Mouse (Mus musculus) heart, adult 18-20 months (tissue): ENCODE measurements around the gene Filip1l. TPM values are rescaled to one million over a fixed set of nuclear protein-coding genes. Genes with fewer than 3 reads are reported as not detected.
A peak's percentile ranks its signal among the peaks of the same experiment; 100 is the strongest.

Source experiments
- DNase-seq, 2 experiments: peaks; one replicate each; pipeline ENCODE4 v3.0.0; 2021 to 2022; ENCODE audit warnings: mixed read lengths in 1 of 2
- total RNA-seq, 2 experiments: library from RNA; stranded (reverse); gene quantifications; 2 replicates each; pipeline ENCODE4 v1.2.3; 2021

Gene Filip1l
- total RNA-seq, 2 experiments from 2014 or later, result 26.0 to 34.6 TPM

- no peak for DNase-seq
Observed at GRCm38 (mm10) chr16:57568648-57569404, 215.9 kb downstream of the Filip1l start.

- DNase-seq, result peak in 1 of 2 experiments; percentile 49
Observed at GRCm38 (mm10) chr16:57570789-57571311, 218.0 kb downstream of the Filip1l start.

- DNase-seq, result peak in 1 of 2 experiments; percentile 42
Observed at GRCm38 (mm10) chr16:57573831-57574230, 220.9 kb downstream of the Filip1l start.

DNA sequence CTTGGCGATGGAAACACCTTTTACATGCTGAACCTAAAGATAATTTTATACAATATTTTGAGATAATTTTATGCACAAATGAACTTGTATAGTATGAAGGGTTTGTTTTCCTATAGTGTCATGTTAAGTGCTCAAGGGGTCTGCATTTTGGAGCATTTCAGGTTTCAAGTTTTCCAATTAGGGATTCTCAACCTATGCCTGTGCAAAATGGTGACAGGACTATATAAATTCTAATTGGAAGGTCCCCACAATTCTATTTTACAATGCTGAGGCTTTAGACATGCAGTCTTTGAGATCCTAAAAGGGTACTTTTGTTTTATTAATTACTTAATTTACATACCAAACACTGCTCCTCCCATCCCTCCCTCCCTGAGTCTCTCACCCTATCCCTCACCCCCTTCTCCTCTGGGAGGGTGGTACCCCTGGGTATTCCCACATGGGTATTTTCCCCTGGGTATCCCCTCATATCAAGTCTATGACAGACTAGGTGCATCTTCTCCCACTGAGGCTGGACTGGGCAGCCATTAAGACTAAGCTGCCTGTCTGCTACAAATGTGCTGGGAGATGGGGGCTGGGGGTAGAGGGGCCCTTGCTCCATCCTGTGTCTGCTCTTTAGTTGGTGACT lies 223.0 kb downstream of the Filip1l start:
- no peak for DNase-seq

- DNase-seq, result no peak
Observed at GRCm38 (mm10) chr16:57577519-57577918, 224.6 kb downstream of the Filip1l start.

DNA sequence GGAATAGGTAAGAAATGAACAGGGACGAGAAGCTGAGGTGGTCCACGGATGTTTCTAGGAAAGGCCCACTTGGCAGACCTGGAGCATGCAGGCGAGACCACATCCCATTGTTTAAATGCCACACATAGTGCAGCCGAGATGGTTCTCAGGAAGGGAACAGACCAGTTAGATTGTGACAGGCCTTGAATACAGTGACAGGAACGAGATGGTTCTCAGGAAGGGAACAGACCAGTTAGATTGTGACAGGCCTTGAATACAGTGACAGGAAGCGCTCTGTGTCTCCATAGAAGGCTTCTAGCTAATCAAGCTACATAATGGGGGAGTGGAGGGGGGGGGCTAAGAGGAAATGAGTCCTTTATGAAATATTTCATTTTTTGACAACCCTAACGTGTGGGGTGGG lies 227.1 kb downstream of the Filip1l start:
- DNase-seq, result no peak

- peak in 1 of 2 experiments; percentile 58 for DNase-seq
Observed at GRCm38 (mm10) chr16:57582008-57582407, 229.1 kb downstream of the Filip1l start.

DNA sequence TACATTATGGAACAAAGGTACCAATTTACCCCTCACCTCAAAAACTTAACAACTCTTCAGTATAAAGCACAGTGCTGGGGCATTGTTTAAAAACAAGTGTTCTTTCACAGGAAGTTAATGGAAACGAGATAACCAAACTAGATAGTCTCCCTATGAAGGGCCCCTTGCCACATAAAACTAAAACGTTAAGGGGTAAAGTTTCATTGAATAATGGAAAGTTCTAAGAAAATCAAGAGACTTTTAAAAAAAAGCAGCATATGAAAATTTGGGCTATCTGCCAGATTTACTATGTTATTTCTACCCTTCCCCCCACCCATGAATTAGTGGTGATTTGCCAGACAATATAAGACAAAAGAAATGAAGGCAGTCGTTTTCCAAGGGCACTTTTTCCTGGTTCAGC lies 232.3 kb downstream of the Filip1l start:
- no peak for DNase-seq

DNA sequence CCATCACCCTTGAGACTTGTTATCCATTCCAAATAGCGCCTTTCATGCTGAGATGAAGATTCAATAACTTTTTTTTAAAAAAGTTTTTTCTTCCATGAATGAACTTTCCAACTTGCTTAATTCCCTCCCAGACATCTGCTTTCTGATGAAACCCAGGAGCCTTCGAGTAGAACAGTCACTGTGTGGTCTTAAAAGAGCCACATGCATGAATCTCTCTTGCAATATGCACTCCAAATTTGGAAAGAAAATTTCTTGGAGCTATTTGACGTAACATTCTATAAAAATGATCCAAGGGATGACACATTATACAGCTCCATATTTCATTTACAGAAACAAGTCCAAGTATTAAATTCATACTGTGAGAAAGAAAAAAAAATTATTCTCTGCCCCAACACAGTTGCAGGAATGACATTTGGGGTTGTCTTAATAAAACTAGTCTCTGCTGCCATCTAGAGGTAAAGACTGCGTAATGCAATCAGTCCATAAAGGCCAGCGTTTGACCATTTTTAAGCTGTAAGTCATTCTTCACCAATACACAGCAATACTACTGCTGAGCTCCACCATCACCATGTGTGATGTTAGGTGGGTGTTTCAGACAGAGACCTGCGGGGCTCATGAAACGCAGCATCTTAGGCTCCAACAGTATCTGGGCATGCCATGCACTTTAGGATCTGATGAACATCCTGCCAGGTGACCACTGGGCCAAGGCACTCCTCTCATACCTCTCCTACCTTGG lies 240.7 kb downstream of the Filip1l start:
- DNase-seq, result peak; percentile 50 to 72

DNA sequence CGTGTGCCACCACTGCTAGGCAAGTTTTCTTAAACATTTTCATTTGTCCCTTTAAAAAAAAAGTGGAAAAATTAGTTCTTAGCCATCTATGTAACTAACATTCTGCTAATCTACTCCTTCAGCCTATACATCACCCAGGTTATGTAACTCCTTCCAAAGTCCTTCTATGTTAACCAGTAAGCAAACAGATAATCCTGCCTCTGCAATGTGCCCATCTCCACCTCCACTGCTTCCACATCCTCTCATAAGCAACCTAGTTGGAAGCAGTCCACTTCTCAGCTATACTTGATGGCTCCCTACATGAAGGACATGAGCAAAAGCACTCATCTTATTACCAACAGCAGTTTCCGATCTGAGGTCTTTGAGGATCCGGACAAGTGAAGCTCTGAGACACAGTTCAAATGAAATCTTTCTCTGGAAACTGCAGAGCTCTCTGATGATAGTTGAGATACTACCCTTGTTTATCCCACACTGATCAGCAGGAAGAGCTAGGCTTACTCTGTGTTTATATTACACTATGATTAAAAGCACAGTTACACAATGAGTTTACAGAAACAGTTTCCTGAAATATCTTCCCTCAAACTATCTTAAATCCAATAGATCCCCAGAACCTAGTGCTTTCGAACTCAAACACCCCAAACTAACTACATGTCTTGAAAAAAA lies 244.5 kb downstream of the Filip1l start:
- no peak for DNase-seq

DNA sequence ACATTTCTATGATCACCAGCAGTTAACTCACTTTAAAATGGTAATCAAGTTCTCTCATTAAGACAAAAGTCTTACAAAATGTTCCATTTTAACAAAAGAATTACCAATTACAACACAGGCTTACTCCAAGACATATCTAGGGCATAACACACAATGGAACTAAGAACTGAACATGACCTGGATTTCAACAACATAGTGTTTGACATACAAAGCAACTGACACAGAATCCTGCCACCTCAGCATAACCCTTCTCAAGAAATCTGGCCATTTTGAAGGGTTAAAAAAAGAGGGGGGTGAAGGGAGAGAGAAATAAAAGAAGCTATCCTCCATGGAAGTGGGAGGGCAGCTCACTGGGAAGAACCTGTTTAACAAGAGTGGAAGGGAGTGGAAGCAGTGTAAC lies 248.1 kb downstream of the Filip1l start:
- no peak for DNase-seq

DNA sequence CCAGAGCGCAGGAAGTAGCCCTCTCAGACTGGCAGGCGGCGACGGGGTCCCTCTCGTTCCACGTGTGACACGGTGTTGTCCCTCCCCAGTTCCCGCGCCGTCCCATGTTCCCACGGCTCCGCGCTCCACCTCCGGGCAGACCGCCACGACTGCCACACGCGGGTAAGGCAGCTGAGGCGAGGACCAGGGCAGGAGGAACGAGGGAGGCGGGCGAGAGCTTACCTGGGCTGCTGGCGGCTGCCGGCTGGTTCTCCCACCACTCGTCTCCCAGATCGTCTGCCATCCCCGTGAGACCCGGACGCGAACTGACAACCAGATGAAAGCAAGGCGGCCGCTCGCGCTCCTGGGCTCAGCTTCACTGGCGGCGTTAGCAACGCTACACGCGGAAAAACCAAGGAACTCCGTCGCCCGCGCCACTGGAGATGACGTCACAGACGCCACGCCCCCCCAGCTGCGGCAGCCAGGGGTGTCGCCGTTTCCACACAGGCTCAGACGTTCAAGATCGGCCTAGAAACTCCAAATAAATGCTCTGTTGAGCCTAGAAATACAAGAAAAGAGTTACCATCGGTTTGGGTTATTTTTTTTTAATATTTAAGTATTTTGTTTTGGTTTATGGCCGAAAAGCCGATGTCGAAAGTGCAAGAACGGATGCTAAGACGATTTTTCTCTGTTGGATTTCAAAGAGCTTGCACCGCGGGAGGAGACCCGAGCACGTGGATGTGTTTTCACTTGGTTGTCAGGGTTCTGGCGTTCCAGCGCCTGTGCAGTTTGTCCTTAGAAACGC lies 253.7 kb downstream of the Filip1l start, which contains the start of gene Cmss1:
Gene Cmss1, minus strand, starts transcription at position 421 of the 784 bp plus-strand sequence.
- DNase-seq, result peak; percentile 81 to 90

- DNase-seq, result peak in 1 of 2 experiments; percentile 61
Observed at GRCm38 (mm10) chr16:57611768-57612167, 258.9 kb downstream of the Filip1l start.

Other genes starting within 250 kb of the Filip1l start
- gene Tomm70a, start 231.4 kb upstream of the Filip1l start, total RNA-seq, result 10 to 100 TPM; 41.7 to 45.8 TPM
- 10 to 100 TPM; 29.3 to 32.5 TPM for gene Nit2, start 185.8 kb upstream of the Filip1l start, total RNA-seq
- 10 to 100 TPM; 23.7 to 26.7 TPM for gene Tbc1d23, start 121.6 kb upstream of the Filip1l start, total RNA-seq
- gene Tmem30c, start 60.2 kb upstream of the Filip1l start, total RNA-seq, result not detected